Mouse (Mus musculus): ENCODE data around the gene B430306N03Rik.

B430306N03Rik gene

DNA sequence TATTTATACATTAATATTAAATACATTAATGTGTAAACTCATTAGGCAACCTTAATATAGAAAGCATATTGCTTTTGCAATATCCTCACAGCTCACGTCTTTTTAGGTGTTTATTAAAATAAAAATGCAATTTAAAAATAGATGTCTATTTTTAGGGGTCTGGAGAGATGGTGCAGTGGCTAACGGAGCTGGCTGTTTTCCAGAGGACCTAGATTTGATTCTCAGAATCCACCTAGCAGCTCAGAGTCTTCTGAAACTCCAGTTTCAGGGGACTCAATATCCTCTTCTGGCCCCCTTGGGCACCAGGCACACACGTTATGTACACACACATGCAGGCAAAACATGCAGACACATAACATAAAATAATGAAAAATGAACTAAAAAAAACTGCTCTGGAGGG is 46.4 kb downstream of the B430306N03Rik start:
- no peak for DNase-seq (ENCODE audit: inconsistent ontology term)

DNA sequence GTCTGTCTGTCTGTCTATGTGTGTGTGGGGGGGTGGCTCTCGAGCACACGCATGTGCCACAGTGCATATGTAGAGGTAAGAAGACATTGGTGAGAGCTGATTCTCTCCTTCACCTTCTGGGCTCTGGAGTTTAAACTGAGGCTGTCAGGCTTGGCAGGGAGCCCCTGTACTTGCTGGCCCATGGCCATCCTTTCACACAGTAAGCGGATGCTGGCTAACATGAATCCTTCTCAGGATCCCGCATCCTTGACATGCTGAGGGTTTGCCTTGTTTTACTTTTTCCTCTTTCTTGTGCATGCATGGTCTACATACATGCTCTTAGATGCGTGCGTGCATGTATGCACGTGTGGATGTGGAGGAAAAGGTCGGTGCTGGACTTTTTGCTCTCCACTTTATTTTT is 47.0 kb downstream of the B430306N03Rik start:
- no peak for DNase-seq (ENCODE audit: inconsistent ontology term)

DNA sequence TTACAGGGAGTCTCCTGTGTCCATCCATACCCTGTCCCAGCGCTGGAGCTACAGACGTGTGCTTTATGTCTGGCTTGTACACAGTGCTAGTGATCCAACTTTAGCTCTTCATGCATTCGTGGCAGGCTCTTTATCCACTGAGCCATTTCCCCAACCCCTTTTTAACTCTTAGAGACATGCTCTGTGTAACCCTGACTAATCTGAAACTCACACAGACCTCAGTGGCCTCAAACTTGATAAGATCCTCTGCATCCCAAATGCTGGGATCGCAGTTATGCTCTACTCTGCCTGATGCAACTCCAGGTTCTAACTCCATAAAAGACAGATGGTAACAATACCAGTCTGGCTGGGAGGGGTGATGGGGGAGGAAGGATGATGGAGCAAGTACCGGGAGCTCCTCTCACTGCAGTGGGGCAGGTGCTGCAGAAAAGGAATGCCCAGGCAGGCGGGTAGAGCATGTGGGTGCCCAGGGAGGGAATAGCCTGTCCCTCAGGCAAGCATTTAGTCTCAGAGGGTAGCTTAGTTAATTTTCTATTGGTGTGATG is 47.6 kb downstream of the B430306N03Rik start:
- no peak for DNase-seq (ENCODE audit: inconsistent ontology term)

DNA sequence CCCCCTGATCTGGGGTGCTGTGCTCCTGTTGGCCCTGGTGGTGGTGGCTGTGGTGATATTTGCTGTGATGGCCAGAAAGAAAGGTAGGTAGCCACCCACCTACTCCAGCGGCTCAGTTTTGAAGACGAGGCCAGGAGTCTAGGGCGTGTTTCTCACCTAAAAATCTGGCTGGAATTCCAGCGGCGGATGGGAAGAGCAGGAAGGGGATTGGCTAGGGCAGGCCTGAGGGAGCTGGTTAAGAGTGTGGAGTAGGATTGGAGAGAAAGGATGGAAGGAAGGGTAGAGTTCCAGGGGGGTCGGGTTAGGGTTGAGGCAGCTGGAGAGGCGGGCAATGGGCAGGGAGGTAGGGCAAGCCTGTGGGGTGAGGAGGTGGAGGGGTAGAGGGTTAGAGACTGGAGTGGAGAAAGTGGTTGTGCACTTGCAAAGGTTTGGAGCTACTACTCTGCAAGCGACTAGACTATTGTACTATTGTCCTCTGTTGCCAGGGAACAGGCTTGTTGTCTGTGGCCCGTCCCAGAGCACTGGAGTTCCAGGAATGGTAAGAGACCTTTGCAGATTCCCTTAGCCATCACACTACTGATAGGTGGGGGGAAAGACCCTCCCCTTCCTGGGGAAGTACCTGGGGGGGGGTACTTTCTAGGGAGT is 49.7 kb downstream of the B430306N03Rik start:
- DNase-seq (ENCODE audit: inconsistent ontology term), result no peak

DNA sequence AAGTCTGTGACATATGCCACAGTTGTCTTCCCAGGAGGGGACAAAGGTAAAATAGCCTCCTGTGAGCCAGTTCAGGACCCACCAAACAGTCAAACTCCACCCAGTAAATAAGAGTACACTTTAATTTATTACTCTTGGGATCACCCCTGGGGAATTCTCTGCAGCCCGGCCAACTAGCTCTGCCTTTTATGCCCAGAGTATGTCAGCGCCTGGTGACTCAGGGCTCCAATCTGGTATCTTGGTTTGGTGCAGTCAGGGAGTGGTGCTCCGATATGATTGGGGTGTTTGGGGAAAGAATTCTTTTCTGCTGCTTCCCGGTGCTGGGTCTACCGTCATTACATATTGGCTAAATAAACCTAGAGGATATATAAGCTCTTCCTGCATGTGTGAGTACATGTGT is 50.9 kb downstream of the B430306N03Rik start:
- DNase-seq (ENCODE audit: inconsistent ontology term), result no peak

DNA sequence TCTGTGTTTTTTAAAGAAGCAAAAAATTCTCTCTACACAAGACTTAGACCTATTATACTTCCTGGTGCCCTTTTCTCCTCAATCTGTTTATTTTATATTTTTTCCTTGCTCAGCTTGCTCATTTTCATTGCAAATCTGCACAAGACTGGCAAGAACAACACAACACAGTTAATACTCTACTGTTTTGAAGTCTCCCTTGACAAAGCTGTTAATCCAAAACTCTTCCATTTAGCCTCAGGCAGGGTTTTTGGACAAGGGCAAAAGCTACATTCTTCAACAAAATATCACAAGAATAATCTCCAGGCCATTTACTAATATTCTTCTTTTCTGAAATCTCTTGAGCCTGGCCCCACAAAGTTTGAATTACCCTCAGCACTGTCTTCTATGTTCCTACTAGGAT is 55.7 kb downstream of the B430306N03Rik start:
- DNase-seq (ENCODE audit: inconsistent ontology term), result no peak

DNA sequence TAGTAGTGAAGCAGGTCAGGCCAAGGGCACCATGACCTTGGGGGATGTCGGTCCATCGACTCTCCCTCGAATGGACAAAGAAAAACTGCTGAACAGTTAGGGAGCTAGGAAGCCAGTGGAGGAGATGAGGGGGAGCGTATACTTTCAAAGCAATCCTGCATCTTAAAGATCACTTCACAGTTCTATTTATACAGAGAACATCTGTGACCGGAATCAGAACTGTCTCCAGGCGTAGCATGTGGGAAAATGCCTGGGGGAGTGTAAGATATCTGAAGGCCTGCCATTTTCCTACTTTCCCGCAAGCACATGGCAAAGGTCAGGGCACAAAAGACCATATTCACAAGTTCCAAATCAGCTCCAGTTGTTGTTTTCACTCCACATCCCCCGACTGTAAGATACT is 57.0 kb downstream of the B430306N03Rik start:
- DNase-seq (ENCODE audit: inconsistent ontology term), result no peak

DNA sequence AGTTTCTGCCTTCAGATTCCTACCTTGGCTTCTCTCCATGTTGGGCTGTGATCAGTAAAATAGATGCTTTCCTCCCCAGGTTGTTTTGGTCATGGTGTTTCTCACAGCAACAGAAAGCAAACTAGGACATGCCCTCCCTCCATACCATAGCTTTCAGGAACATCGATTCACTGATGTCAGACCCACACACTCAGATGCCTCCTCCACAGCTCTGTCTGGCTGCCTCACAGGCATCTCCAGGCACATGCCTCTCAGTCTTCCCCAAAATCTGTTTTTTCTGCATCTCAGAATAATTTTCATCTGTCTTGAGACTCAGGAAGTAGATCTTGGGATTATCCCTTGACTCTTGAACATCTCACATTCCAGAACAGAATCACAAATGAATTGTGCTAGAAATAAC is 60.2 kb downstream of the B430306N03Rik start:
- no peak for DNase-seq (ENCODE audit: inconsistent ontology term)

Data from Muller cell, postnatal 12 days (primary cell).